7 mouse cellular contexts compared by ENCODE assay signal in genomic region chr1:30874261-30875131, GRCm38 (mm10). TPM values are rescaled to one million over a fixed set of nuclear protein-coding genes. Genes with fewer than 3 reads are reported as not detected.
DNase-seq lines count a peak whose midpoint lies in the region; ATAC-seq lines count a peak whose summit lies in the region.

No protein-coding gene starts in this region.

- no peak for DNase-seq in cerebellum, postnatal 36 days
- DNase-seq in left cerebral cortex, adult 11 months (ENCODE audit: low spot score) = no peak

- ATAC-seq in megakaryocyte, adult 5-6 weeks (ENCODE audit: poor library complexity, severe bottlenecking) = no peak
- no peak for ATAC-seq in embryonic facial prominence, embryonic 15.5 days (ENCODE audit: insufficient number of reproducible peaks, low FRiP score, low TSS enrichment, low read depth)
- no peak for ATAC-seq in limb, embryonic 12.5 days (ENCODE audit: insufficient number of reproducible peaks, insufficient read depth, low FRiP score, low TSS enrichment, low read depth)
- no peak for ATAC-seq in stomach, embryonic 16.5 days (ENCODE audit: insufficient read depth, low FRiP score)

- peak overlapping the region; percentile 57 for H3K4me2 ChIP-seq in embryonic facial prominence, embryonic 15.5 days (replicated peaks)
- H3K4me2 ChIP-seq in limb, embryonic 12.5 days = peak overlapping the region; percentile 49
- H3K4me2 ChIP-seq in stomach, embryonic 16.5 days (ENCODE audit: low read depth, low read length) = peak overlapping the region; percentile 69

- peak overlapping the region; percentile 97 for H3K27ac ChIP-seq in embryonic facial prominence, embryonic 15.5 days (replicated peaks)
- H3K27ac ChIP-seq in limb, embryonic 12.5 days = peak overlapping the region; percentile 99
- H3K27ac ChIP-seq in stomach, embryonic 16.5 days (ENCODE audit: low read length) = peak overlapping the region; percentile 96

- no peaks in the 10 kb centered on the region for H3K27me3 ChIP-seq in megakaryocyte, embryonic 14.5 days (replicated peaks)
- H3K27me3 ChIP-seq in embryonic facial prominence, embryonic 15.5 days = no peaks in the 10 kb centered on the region
- no peaks in the 10 kb centered on the region for H3K27me3 ChIP-seq in limb, embryonic 12.5 days
- no peaks in the 10 kb centered on the region for H3K27me3 ChIP-seq in stomach, embryonic 16.5 days (ENCODE audit: control insufficient read depth, insufficient read depth, low read length)

- H3K4me1 ChIP-seq in megakaryocyte, embryonic 14.5 days = peaks cover 38% of the 10 kb centered on the region
- H3K4me1 ChIP-seq in embryonic facial prominence, embryonic 15.5 days = peaks cover 4% of the 10 kb centered on the region; the same call in 1 of the 2 replicates
- peaks cover 10% of the 10 kb centered on the region for H3K4me1 ChIP-seq in limb, embryonic 12.5 days (replicated peaks)
- peaks cover 15% of the 10 kb centered on the region for H3K4me1 ChIP-seq in stomach, embryonic 16.5 days (ENCODE audit: control insufficient read depth, insufficient read depth, low read length)

- WGBS in embryonic facial prominence, embryonic 15.5 days = 26% methylated on average over 15 of the region's 15 CpGs
- WGBS in limb, embryonic 12.5 days = 43% methylated on average over 15 of the region's 15 CpGs
- 32% methylated on average over 15 of the region's 15 CpGs for WGBS in stomach, embryonic 16.5 days

- no peaks in the 10 kb centered on the region for H3K36me3 ChIP-seq in megakaryocyte, embryonic 14.5 days (replicated peaks; ENCODE audit: low read length)
- H3K36me3 ChIP-seq in embryonic facial prominence, embryonic 15.5 days = no peaks in the 10 kb centered on the region
- no peaks in the 10 kb centered on the region for H3K36me3 ChIP-seq in limb, embryonic 12.5 days
- H3K36me3 ChIP-seq in stomach, embryonic 16.5 days (ENCODE audit: control insufficient read depth, insufficient read depth, low read length) = no peaks in the 10 kb centered on the region

- H3K9me3 ChIP-seq in megakaryocyte, embryonic 14.5 days = no peaks in the 10 kb centered on the region
- H3K9me3 ChIP-seq in embryonic facial prominence, embryonic 15.5 days (replicated peaks) = no peaks in the 10 kb centered on the region
- H3K9me3 ChIP-seq in limb, embryonic 12.5 days = no peaks in the 10 kb centered on the region
- H3K9me3 ChIP-seq in stomach, embryonic 16.5 days (replicated peaks; ENCODE audit: control insufficient read depth, low read length) = no peaks in the 10 kb centered on the region

- H3K9ac ChIP-seq in embryonic facial prominence, embryonic 15.5 days = 0 out of 2 replicates have a peak overlapping the region, but pooled peaks have one; percentile 97
- peak overlapping the region; percentile 94; the same call in 1 of the 2 replicates for H3K9ac ChIP-seq in limb, embryonic 12.5 days (replicated peaks)
- H3K9ac ChIP-seq in stomach, embryonic 16.5 days (ENCODE audit: low read length) = peak overlapping the region; percentile 93

- peak overlapping the region; percentile 98 for H3K4me3 ChIP-seq in megakaryocyte, embryonic 14.5 days (replicated peaks)
- peak overlapping the region; percentile 76 for H3K4me3 ChIP-seq in embryonic facial prominence, embryonic 15.5 days (replicated peaks)
- H3K4me3 ChIP-seq in limb, embryonic 12.5 days (replicated peaks) = peak overlapping the region; percentile 90
- peak overlapping the region; percentile 95 for H3K4me3 ChIP-seq in stomach, embryonic 16.5 days (replicated peaks; ENCODE audit: low read length)

RNA-seq across cellular contexts. Expression of gene Phf3, which starts 0.8 kb away (rescaled TPM):
- polyA plus RNA-seq in megakaryocyte, embryonic 14.5 days (2012; ENCODE audit: insufficient read depth, low replicate concordance) = 5.8 and 10.6 TPM in 2 replicates
- total RNA-seq in megakaryocyte, adult 5-6 weeks (2015) = 63.9 and 68.6 TPM in 2 replicates
- total RNA-seq in megakaryocyte, adult 5-6 weeks (2017) = 81.3 and 84.4 TPM in 2 replicates
- 33.4 and 40.0 TPM in 2 replicates for polyA plus RNA-seq in embryonic facial prominence, embryonic 15.5 days (2015; fragmentation: Nextera tagmentation; extraction: Ambion mirVana)
- polyA plus RNA-seq in limb, embryonic 12.5 days (2016; fragmentation: Nextera tagmentation; extraction: Ambion mirVana) = 44.5 and 44.9 TPM in 2 replicates
- 18.8 and 22.7 TPM in 2 replicates for polyA plus RNA-seq in stomach, embryonic 16.5 days (2015; fragmentation: Nextera tagmentation; extraction: Ambion mirVana)
